Mouse (Mus musculus) hindbrain, embryonic 13.5 days (tissue): ENCODE measurements at regions not wholly inside any gene's neighbourhood (a gene's known extent, or its start where the extent isn't known, plus 50 kb on each side); places are given as distances from the start of the nearest gene placed in this dataset.

Source experiments
- ATAC-seq: fragments of 200-750 bp; cut with Nextera tagmentation; 2 replicates; pipeline ENCODE4 v1.8.0; 2017; ENCODE audit warnings: moderate TSS enrichment; ENCODE audit not compliant: low FRiP score
- H3K27ac ChIP-seq: fragments of 300-500 bp; sonication (generic); 2 replicates; pipeline ENCODE4 v1.5.1; 2015; ENCODE audit warnings: inconsistent platforms, mild to moderate bottlenecking, moderate library complexity
- H3K27me3 ChIP-seq: fragments of 300-500 bp; sonication (generic); 2 replicates; pipeline ENCODE4 v1.6.1; 2015; ENCODE audit warnings: mild to moderate bottlenecking, inconsistent platforms
- H3K36me3 ChIP-seq: fragments of 300-500 bp; sonication (generic); 2 replicates; pipeline ENCODE4 v1.6.1; 2015; ENCODE audit warnings: mild to moderate bottlenecking, inconsistent platforms
- H3K4me1 ChIP-seq: fragments of 300-500 bp; sonication (generic); replicated peaks from 2 replicates; pipeline ENCODE4 v1.6.1; 2015; ENCODE audit warnings: inconsistent platforms
- H3K4me2 ChIP-seq: fragments of 300-500 bp; sonication (generic); 2 replicates; pipeline ENCODE4 v1.6.1; 2015; ENCODE audit warnings: inconsistent platforms, mild to moderate bottlenecking, moderate library complexity
- H3K4me3 ChIP-seq: fragments of 300-500 bp; sonication (generic); 2 replicates; pipeline ENCODE4 v1.5.1; 2015; ENCODE audit warnings: mild to moderate bottlenecking, inconsistent platforms
- H3K9ac ChIP-seq: fragments of 300-500 bp; sonication (generic); 2 replicates; pipeline ENCODE4 v1.6.1; 2015; ENCODE audit warnings: mild to moderate bottlenecking, inconsistent platforms
- H3K9me3 ChIP-seq: fragments of 300-500 bp; sonication (generic); 2 replicates; pipeline ENCODE4 v1.6.1; 2016; ENCODE audit warnings: inconsistent platforms
- WGBS: fragments of 180-500 bp; shearing (Covaris S2); methylation state at CpG from one replicate; pipeline ENCODE4 v1.1.7; 2015; 5-methylcytosine and 5-hydroxymethylcytosine counted together

DNA sequence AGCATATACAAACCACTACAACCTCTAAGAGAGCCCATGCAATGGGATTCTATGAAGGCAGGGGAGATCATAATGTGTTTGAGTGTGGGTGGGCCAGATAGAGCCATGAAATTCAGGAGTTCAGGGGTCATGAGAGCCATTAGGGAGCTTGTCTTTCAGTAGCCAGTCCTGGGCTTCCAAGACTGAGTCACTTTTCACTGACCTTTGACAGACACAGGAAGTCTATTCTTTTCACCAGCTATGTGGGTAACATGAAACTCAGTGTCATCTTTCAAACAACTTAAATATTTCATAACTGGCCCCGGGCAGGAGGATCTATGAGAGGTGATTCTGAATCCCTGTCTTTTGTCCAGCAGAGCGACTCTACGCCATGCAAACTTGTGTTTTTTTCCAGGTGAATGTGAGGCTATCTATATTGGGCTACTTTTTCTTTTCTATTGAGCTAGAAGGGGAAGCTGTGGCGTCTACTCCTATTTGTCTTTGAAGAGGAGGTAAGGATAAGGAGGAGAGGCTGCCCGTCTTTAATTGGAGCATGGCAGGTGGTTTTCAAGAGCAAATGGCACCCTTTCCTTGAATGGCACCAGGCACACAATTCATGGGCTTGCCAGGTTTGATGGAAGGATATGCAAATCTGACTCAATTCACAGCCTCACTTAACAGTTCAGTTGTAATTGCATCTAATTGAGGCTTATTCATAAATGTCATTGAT is 95.6 kb upstream of the Chd2 start:
- H3K9me3 ChIP-seq, result 0 out of 2 replicates have a peak, but pooled peaks cover 4% of the 10 kb centered on the region
- peaks cover 56% of the 10 kb centered on the region for H3K27me3 ChIP-seq
- no peak overlapping the region for H3K4me3 ChIP-seq
- 0 out of 2 replicates have a peak overlapping the region, but pooled peaks have one; percentile 30 for H3K27ac ChIP-seq
- H3K4me2 ChIP-seq, result no peak overlapping the region
- WGBS, result 42% methylated on average over 5 of the region's 5 CpGs
- no peak overlapping the region for H3K9ac ChIP-seq
- H3K36me3 ChIP-seq, result no peaks in the 10 kb centered on the region
- peaks cover 19% of the 10 kb centered on the region for H3K4me1 ChIP-seq
- ATAC-seq, result peak; percentile 57

DNA sequence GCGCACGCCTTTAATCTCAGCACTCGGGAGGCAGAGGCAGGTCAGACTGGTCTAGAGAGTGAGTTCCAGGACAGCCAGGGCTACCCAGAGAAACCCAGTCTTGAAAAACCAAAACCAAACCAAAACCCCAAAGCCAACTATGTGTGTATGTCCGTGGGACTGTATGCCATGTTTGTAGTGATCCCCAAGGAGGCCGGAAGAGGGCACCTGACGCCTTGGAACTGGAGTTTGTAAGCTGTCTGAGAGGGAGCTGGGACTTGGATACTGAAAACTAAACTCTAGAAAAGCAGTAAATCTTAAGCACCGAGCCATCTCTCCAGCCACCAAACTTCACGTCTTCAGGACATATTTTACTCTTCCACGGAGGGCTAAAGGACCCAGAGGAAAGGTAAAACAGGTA is 93.8 kb upstream of the Chd2 start:
- Histone ChIP-seq H3K27me3 (peaks cover 45% of the 10 kb centered on the region), H3K9ac (no peak overlapping the region), H3K27ac (no peak overlapping the region), H3K4me1 (peaks cover 22% of the 10 kb centered on the region), H3K36me3 (no peaks in the 10 kb centered on the region), H3K4me2 (no peak overlapping the region), H3K9me3 (0 out of 2 replicates have a peak, but pooled peaks cover 4% of the 10 kb centered on the region), H3K4me3 (no peak overlapping the region)
- no peak for ATAC-seq
- WGBS, result 96% methylated on average over 9 of the region's 9 CpGs

DNA sequence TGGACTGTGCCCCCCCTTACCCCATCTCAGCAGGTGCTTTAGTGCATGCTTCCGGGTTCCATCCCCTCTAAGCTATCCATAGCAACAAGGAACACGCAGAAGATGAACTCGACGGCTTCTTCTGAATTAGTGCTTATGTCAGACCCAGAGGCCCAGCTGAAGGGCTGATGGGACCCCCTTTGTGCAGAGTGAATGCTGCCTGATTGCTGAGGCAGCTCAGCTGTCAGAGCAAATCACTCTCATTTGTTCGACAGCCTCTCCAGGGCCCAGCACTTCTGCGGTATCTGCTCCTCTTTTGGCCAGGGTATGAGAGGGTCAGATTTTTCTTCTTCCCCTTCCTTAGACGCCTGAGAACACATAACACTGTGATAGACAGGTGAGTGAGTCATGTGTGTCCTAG is 89.2 kb upstream of the Chd2 start:
- WGBS, result 7% methylated on average over 7 of the region's 7 CpGs
- peak; percentile 29; the same call in 1 of the 2 replicates for ATAC-seq
- Histone ChIP-seq H3K9ac (no peak overlapping the region), H3K4me1 (peaks cover 3% of the 10 kb centered on the region; the same call in 1 of the 2 replicates), H3K27ac (no peak overlapping the region; the same call in 1 of the 2 replicates), H3K36me3 (no peaks in the 10 kb centered on the region), H3K4me3 (no peak overlapping the region), H3K4me2 (no peak overlapping the region), H3K9me3 (0 out of 2 replicates have a peak, but pooled peaks cover 4% of the 10 kb centered on the region), H3K27me3 (peaks cover 50% of the 10 kb centered on the region)

DNA sequence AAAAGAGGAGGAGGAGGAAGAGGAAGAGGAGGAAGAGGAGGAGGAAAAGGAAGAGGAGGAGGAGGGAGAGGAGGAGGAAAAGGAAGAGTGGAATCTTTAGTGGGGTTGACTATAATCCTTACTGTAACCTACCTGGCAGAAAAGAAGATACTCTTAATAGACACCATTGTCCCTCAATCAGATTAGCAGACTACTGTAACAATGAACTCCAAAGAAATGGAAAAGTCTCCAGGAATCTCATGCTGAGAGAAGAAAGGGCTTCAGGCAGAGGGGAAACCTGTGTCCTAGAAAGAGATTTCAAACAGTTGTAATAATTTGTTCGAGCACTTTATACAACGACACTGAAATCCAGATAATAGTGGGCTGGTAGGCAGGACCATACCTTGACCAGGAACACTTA is 87.6 kb upstream of the Chd2 start:
- H3K4me1 ChIP-seq, result peaks cover 3% of the 10 kb centered on the region; the same call in 1 of the 2 replicates
- no peaks in the 10 kb centered on the region for H3K36me3 ChIP-seq
- ATAC-seq, result no peak
- H3K4me2 ChIP-seq, result no peak overlapping the region
- H3K4me3 ChIP-seq, result no peak overlapping the region
- H3K27ac ChIP-seq, result no peak overlapping the region
- 0 out of 2 replicates have a peak, but pooled peaks cover 4% of the 10 kb centered on the region for H3K9me3 ChIP-seq
- 97% methylated on average over 2 of the region's 2 CpGs for WGBS
- H3K9ac ChIP-seq, result no peak overlapping the region
- H3K27me3 ChIP-seq, result peaks cover 38% of the 10 kb centered on the region

DNA sequence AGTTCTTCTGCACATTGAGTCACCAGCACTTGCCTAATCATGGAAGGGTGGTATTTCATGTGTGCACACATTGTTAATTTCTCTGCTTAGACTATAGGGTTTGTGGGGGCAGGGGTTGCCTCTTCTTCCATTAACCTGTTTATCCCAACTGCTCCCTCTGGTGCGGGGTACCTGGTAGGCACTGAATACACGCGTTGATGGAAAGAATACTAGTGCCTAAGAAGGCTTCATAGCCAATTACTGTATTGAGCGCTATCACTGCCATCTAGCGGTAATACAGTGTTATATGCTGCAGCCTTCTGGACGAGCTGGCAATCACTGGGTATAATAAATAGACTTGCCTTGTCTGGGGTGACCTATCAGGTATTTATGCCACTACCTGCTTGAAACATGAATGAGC is 86.4 kb upstream of the Chd2 start:
- ATAC-seq, result peak; percentile 80
- Histone ChIP-seq H3K4me2 (peak overlapping the region; percentile 13; the same call in 1 of the 2 replicates), H3K9ac (0 out of 2 replicates have a peak overlapping the region, but pooled peaks have one; percentile 13), H3K4me1 (peaks cover 3% of the 10 kb centered on the region; the same call in 1 of the 2 replicates), H3K36me3 (no peaks in the 10 kb centered on the region), H3K27ac (no peak overlapping the region), H3K27me3 (peaks cover 27% of the 10 kb centered on the region), H3K9me3 (0 out of 2 replicates have a peak, but pooled peaks cover 4% of the 10 kb centered on the region), H3K4me3 (no peak overlapping the region)
- 0% methylated on average over 6 of the region's 6 CpGs for WGBS

DNA sequence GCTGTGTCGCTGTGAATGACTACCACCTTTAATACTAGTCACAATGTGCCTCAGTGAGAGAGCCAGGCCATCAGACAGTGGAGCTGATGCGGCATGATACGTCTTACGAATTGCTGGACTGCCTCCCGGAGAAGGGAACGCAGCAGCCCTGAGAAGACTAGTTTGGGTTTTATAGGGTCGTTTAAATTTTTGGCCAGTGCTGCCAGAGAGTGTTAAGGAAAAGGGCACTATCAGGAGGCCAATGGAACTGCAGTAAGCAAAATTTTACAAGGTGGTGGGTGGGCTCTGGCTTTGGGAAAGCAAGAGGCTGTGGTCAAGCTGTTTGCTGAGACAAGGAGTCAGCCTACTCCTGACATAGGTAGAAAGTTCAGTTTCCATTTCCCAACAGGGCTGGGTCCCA is 84.7 kb upstream of the Chd2 start:
- Histone ChIP-seq H3K27ac (no peak overlapping the region), H3K4me2 (no peak overlapping the region), H3K4me1 (peaks cover 3% of the 10 kb centered on the region; the same call in 1 of the 2 replicates), H3K4me3 (no peak overlapping the region), H3K27me3 (peaks cover 20% of the 10 kb centered on the region; the same call in 1 of the 2 replicates), H3K9ac (no peak overlapping the region), H3K36me3 (no peaks in the 10 kb centered on the region), H3K9me3 (no peaks in the 10 kb centered on the region)
- 82% methylated on average over 7 of the region's 7 CpGs for WGBS
- ATAC-seq, result no peak

DNA sequence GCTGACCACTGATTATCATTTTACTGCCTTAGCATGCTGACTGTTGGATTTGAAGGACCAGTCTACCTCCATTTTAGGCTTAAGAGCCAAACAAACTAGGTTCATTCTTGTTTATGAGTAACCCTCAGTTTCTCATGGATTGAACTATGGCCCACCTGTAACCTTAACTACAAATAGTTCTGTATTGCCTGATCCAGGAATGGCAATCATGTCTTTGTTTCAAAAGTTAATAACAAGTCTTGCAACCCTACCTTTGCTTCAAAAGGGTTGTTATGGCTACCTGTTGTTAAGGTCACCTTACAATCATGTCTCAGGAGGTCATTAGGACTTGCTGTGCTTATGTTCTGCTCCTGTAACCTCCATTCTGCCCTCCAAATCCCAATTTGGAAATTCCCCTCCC is 84.0 kb upstream of the Chd2 start:
- Histone ChIP-seq H3K9ac (no peak overlapping the region), H3K4me1 (peaks cover 1% of the 10 kb centered on the region; the same call in 1 of the 2 replicates), H3K36me3 (no peaks in the 10 kb centered on the region), H3K27me3 (peaks cover 20% of the 10 kb centered on the region; the same call in 1 of the 2 replicates), H3K9me3 (no peaks in the 10 kb centered on the region), H3K4me3 (no peak overlapping the region), H3K27ac (no peak overlapping the region), H3K4me2 (no peak overlapping the region)
- no peak for ATAC-seq

DNA sequence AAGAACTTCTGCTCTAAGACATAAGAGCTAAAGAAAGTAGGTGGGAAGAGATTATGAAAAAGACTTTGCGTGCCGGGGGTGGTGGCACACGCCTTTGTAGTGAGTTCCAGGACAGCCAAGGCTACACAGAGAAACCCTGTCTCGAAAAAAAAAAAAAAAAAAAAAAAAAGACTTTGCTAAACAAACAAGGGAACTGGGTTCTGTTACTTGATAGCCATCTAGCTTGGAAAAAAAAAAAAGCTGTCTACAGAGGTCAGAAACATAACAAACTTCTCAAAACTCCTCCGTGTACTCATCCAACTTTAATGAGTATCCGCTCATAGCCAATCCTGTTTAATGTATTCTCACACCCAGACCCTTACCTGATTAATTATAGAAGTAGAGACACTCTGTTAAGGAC is 83.4 kb upstream of the Chd2 start:
- peaks cover 17% of the 10 kb centered on the region; the same call in 1 of the 2 replicates for H3K27me3 ChIP-seq
- no peak for ATAC-seq
- no peaks in the 10 kb centered on the region for H3K36me3 ChIP-seq
- H3K9ac ChIP-seq, result no peak overlapping the region
- H3K4me1 ChIP-seq, result peaks cover 2% of the 10 kb centered on the region; the same call in 1 of the 2 replicates
- WGBS, result 83% methylated on average over 6 of the region's 6 CpGs
- no peak overlapping the region for H3K27ac ChIP-seq
- H3K4me2 ChIP-seq, result no peak overlapping the region
- no peak overlapping the region for H3K4me3 ChIP-seq
- H3K9me3 ChIP-seq, result no peaks in the 10 kb centered on the region

DNA sequence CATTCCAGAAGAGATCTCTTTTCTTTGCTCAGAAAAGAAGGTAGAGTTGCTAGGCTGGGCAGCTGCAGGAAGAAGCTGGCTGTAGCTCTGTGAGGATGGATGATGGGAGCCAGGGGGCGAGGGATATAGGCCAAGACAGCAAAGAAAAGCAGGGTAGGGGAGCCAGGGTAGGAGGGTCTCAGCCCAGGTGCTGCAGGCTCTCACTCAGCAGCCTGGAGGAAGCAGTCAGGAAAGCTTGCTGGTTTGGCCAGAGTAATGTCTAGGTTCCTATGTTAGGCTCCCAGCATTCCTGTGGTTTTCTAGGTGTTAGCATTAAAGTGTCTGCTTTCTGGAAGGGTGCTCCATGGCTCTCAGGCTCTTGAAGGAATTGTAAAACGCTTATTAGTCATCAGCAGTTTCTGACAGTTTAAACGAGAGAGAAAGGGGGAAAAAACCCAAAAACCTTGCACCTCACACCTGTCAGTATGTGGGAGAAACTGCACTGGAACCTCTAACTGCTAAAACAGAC is 82.5 kb upstream of the Chd2 start:
- 86% methylated on average over 3 of the region's 3 CpGs for WGBS
- no peaks in the 10 kb centered on the region for H3K36me3 ChIP-seq
- H3K4me3 ChIP-seq, result no peak overlapping the region

DNA sequence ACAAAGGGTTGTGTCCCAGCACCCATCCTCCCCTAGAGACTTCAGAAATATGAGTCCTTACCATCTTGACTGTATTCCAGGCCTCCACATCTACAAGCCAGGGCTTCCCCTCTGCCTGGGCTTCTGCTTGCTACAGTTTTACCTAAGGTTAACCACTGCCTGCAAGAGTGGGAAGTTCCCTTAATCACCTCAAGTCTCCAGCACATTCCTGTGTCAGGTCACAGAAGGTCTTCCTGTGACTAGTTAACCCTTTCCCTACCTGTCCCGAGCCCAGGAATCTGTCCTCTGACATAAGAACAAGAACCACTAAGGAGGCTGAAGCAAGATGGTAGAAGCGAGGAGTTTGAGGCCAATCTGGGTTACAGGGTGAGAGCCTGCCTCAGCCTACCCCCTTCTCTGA is 80.8 kb upstream of the Chd2 start:
- no peaks in the 10 kb centered on the region for H3K36me3 ChIP-seq
- H3K4me2 ChIP-seq, result no peak overlapping the region
- no peak overlapping the region for H3K9ac ChIP-seq
- ATAC-seq, result no peak
- WGBS, result 86% methylated on average over 2 of the region's 2 CpGs
- no peak overlapping the region for H3K4me3 ChIP-seq
- peaks cover 4% of the 10 kb centered on the region; the same call in 1 of the 2 replicates for H3K27me3 ChIP-seq
- H3K9me3 ChIP-seq, result no peaks in the 10 kb centered on the region
- no peak overlapping the region for H3K27ac ChIP-seq
- peaks cover 4% of the 10 kb centered on the region for H3K4me1 ChIP-seq

More for the DNA sequence above, 82.5 kb upstream of the Chd2 start:
- Histone ChIP-seq H3K27me3 (peaks cover 10% of the 10 kb centered on the region; the same call in 1 of the 2 replicates), H3K27ac (no peak overlapping the region), H3K9ac (no peak overlapping the region), H3K4me1 (peaks cover 3% of the 10 kb centered on the region), H3K9me3 (no peaks in the 10 kb centered on the region), H3K4me2 (no peak overlapping the region)
- ATAC-seq, result no peak

DNA sequence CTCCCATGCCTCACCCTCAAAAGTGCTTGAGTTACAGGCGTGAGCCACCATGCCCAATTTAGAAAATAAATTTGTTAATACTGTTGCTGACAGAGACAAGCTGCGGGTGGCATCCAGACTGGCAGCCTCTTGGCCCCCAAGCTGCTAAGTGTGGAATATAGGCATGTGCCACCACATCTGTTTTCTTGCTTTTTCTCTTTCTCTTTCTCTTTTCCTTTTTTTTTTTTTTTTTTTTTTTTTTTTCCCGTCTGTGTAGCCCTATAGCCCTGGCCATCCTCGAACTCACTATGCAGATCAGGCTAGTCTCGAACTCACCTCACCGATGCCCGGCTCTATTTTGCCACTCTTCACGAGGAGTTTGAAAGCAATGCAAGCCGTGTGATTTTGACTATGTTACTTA is 78.7 kb upstream of the Chd2 start:
- Histone ChIP-seq H3K4me2 (no peak overlapping the region), H3K27ac (peak overlapping the region; percentile 40; the same call in 1 of the 2 replicates), H3K36me3 (no peaks in the 10 kb centered on the region), H3K27me3 (no peaks in the 10 kb centered on the region), H3K9me3 (no peaks in the 10 kb centered on the region), H3K4me3 (no peak overlapping the region), H3K4me1 (peaks cover 23% of the 10 kb centered on the region), H3K9ac (no peak overlapping the region)
- WGBS, result 90% methylated on average over 9 of the region's 9 CpGs
- no peak for ATAC-seq

DNA sequence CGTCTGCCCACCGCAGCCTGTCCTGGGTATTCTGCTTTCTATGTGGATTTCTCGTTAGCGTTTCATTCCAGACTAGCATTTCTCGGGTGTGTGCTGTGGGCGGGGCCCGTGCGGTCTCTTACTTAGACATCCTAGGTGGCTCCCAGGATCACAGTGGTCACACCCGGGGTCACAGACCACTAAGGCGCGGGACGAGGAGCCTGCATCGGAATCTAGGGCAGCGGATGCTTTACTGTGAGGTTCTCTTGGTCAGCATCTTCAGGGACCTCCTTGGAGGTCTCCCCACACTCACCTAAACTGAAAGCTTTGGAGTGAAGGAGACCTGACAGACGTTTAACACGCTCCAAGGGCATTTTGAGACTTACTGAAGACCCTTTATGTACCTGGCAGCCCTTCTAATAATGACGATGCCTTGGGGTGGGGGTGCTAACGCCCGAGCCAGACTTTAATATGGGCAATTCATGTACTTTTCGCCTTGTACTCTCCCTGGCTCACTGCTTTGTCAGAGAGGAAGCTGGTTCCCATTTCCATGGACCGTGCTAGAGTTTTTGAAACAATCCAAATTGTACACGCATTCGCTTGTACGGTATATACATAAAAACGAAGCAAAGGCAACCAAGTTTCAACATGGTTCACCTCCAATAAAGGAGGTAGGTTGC is 77.3 kb upstream of the Chd2 start:
- no peaks in the 10 kb centered on the region for H3K27me3 ChIP-seq
- peaks cover 30% of the 10 kb centered on the region for H3K4me1 ChIP-seq
- peak overlapping the region; percentile 100 for H3K27ac ChIP-seq
- H3K36me3 ChIP-seq, result no peaks in the 10 kb centered on the region
- ATAC-seq, result peak; percentile 71
- no peaks in the 10 kb centered on the region for H3K9me3 ChIP-seq
- H3K9ac ChIP-seq, result peak overlapping the region; percentile 90
- peak overlapping the region; percentile 75 for H3K4me2 ChIP-seq
- WGBS, result 13% methylated on average over 25 of the region's 25 CpGs
- H3K4me3 ChIP-seq, result peak overlapping the region; percentile 59
